Mouse (Mus musculus) thymus, adult 2 months (tissue): Measurements from ENCODE around the gene Anp32a.

Source experiments
- CTCF ChIP-seq: fragments of 200-500 bp; IDR thresholded peaks from 2 replicates; pipeline ENCODE4 v1.5.1; 2012; ENCODE audit warnings: mild to moderate bottlenecking, control low read depth, low read length, moderate library complexity, borderline replicate concordance; ENCODE audit not compliant: control insufficient read depth, poor library complexity, insufficient read depth; ENCODE audit errors: extremely low read depth
- POLR2A ChIP-seq: fragments of 200-500 bp; IDR thresholded peaks from 2 replicates; pipeline ENCODE4 v1.6.1; 2012; ENCODE audit warnings: mild to moderate bottlenecking, low read length, control low read depth, moderate library complexity; ENCODE audit not compliant: control insufficient read depth, poor library complexity, insufficient read depth; ENCODE audit errors: extremely low read depth

GRCm38 (mm10) chr9:62385062-62385461 is 44.0 kb downstream of the Anp32a start:
- TF ChIP-seq POLR2A (no peak), CTCF (no peak)
